Mouse (Mus musculus) embryonic fibroblast, embryonic 13.5 days (primary cell): ENCODE data around the gene Dcaf8. TPM values are rescaled to one million over a fixed set of nuclear protein-coding genes. Genes with fewer than 3 reads are reported as not detected.
"Not testable (repeated sequence)": the region's sequence is repeated elsewhere in the genome, so short reads cannot be mapped to it uniquely, and the experiment has no call there.

Experiments
- H3K27ac ChIP-seq: 2 replicates; pipeline ENCODE4 v1.5.1; 2012; ENCODE audit warnings: low read length, control low read depth, inconsistent platforms; ENCODE audit not compliant: insufficient read depth
- H3K4me1 ChIP-seq: 2 replicates; pipeline ENCODE4 v1.6.1; 2011; ENCODE audit warnings: low read length; ENCODE audit not compliant: control insufficient read depth, insufficient read depth
- H3K4me3 ChIP-seq: 2 replicates; pipeline ENCODE4 v1.5.1; 2011; ENCODE audit warnings: mild to moderate bottlenecking, control low read depth, low read length; ENCODE audit not compliant: insufficient read depth
- CTCF ChIP-seq: IDR thresholded peaks from 2 replicates; pipeline ENCODE4 v1.5.1; 2011; ENCODE audit warnings: mild to moderate bottlenecking, control low read depth, low read length, moderate library complexity, borderline replicate concordance; ENCODE audit not compliant: insufficient read depth
- POLR2A ChIP-seq: IDR thresholded peaks from 2 replicates; pipeline ENCODE4 v1.6.1; 2011; ENCODE audit warnings: low read depth, mild to moderate bottlenecking, control low read depth, low read length, moderate library complexity
- polyA plus RNA-seq: library from polyadenylated mRNA; stranded (reverse); fragments of >200 nt; gene quantifications from 2 replicates; pipeline ENCODE4 v1.2.4, GENCODE M21; 2011; ENCODE audit warnings: low read depth; ENCODE audit not compliant: missing spikeins, insufficient read length

Dcaf8 gene
- polyA plus RNA-seq, 1 experiment: 83.4 TPM

- no peak overlapping the region for H3K27ac ChIP-seq
- H3K4me1 ChIP-seq: no peaks in the 10 kb centered on the region; the same call in 1 of the 2 replicates
- TF ChIP-seq CTCF: no peak
- TF ChIP-seq POLR2A: no peak
Measured at GRCm38 (mm10) chr1:172229215-172229614, 81.3 kb downstream of the Dcaf8 start.

GRCm38 (mm10) chr1:172240945-172241708, 93.2 kb downstream of the Dcaf8 start:
- Histone ChIP-seq H3K4me1 (peaks cover 10% of the 10 kb centered on the region), H3K4me3 (no peak overlapping the region), H3K27ac (no peak overlapping the region)
- TF ChIP-seq CTCF (no peak), POLR2A (no peak)

More at GRCm38 (mm10) chr1:172229215-172229614, 81.3 kb downstream of the Dcaf8 start:
- no peak overlapping the region for H3K4me3 ChIP-seq

GRCm38 (mm10) chr1:172242401-172242800, 94.5 kb downstream of the Dcaf8 start:
- no peak for TF ChIP-seq POLR2A
- no peak for TF ChIP-seq CTCF
- peaks cover 10% of the 10 kb centered on the region for H3K4me1 ChIP-seq
- peak overlapping the region; percentile 75; the same call in 1 of the 2 replicates for H3K27ac ChIP-seq
- no peak overlapping the region for H3K4me3 ChIP-seq

GRCm38 (mm10) chr1:172243547-172244205, 95.8 kb downstream of the Dcaf8 start:
- TF ChIP-seq CTCF (peak; percentile 16; the same call in 1 of the 2 replicates), POLR2A (no peak)
- no peak overlapping the region for H3K27ac ChIP-seq
- peaks cover 10% of the 10 kb centered on the region for H3K4me1 ChIP-seq
- no peak overlapping the region for H3K4me3 ChIP-seq

- not testable (repeated sequence) for H3K4me3 ChIP-seq, H3K4me1 ChIP-seq, H3K27ac ChIP-seq
Measured at GRCm38 (mm10) chr1:172244645-172245044, 96.8 kb downstream of the Dcaf8 start.

Other genes with a start within 250 kb of the Dcaf8 start
- not detected in 2 replicates for gene Slamf6, start 230.6 kb upstream of the Dcaf8 start, polyA plus RNA-seq
- 9.1 and 12.3 TPM in 2 replicates for gene Vangl2, start 119.6 kb upstream of the Dcaf8 start, polyA plus RNA-seq
- gene Nhlh1, start 90.5 kb upstream of the Dcaf8 start, polyA plus RNA-seq: not detected in 2 replicates
- 369 and 398 TPM in 2 replicates for gene Copa, start 65.6 kb upstream of the Dcaf8 start, polyA plus RNA-seq
- gene Ncstn, start 65.3 kb upstream of the Dcaf8 start, polyA plus RNA-seq: 122 and 145 TPM in 2 replicates
- gene Pex19, start 21.3 kb upstream of the Dcaf8 start, polyA plus RNA-seq: 88.3 and 98.7 TPM in 2 replicates
- gene Pea15a, start 58.7 kb downstream of the Dcaf8 start, polyA plus RNA-seq: 140 and 154 TPM in 2 replicates
- gene Casq1, start 71.8 kb downstream of the Dcaf8 start, polyA plus RNA-seq: not detected in 2 replicates
- not detected in 2 replicates for gene Atp1a4, start 110.3 kb downstream of the Dcaf8 start, polyA plus RNA-seq
- gene Igsf8, start 113.6 kb downstream of the Dcaf8 start, polyA plus RNA-seq: 49.8 and 55.6 TPM in 2 replicates
- 0.39 TPM in 1 of 2 replicates, not detected in the other for gene Atp1a2, start 150.0 kb downstream of the Dcaf8 start, polyA plus RNA-seq
- gene Kcnj9, start 181.2 kb downstream of the Dcaf8 start, polyA plus RNA-seq: not detected in 2 replicates
- 0.08 and 0.91 TPM in 2 replicates for gene Kcnj10, start 193.1 kb downstream of the Dcaf8 start, polyA plus RNA-seq
- 11.5 and 12.9 TPM in 2 replicates for gene Pigm, start 228.5 kb downstream of the Dcaf8 start, polyA plus RNA-seq